Mouse (Mus musculus) thymus, adult 18-20 months (tissue): ENCODE measurements around the gene Rhbdl1.
"Not testable (repeated sequence)": the region's sequence is repeated elsewhere in the genome, so short reads cannot be mapped to it uniquely, and the experiment has no call there.

ENCODE experiments used
- DNase-seq, 2 experiments: peaks; one replicate each; pipeline ENCODE4 v3.0.0; 2022; ENCODE audit warnings: mixed read lengths in 2 of 2

Rhbdl1 gene

DNA sequence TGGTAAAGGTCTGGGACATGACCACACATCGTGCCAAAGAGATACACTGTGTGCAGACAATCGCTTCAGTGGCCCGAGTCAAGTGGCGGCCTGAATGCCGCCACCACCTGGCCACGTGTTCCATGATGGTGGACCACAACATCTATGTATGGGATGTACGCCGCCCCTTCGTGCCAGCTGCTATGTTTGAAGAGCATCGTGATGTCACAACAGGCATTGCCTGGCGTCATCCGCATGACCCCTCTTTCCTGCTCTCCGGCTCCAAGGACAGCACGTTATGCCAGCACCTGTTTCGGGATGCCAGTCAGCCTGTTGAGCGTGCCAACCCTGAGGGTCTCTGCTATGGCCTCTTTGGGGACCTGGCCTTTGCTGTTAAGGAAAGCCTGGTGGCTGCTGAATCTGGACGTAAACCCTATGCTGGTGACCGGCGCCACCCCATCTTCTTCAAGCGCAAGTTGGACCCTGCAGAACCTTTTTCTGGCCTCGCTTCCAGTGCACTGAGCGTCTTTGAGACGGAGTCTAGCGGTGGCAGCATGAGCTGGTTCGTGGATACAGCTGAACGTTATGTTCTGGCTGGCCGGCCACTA, 11.0 kb downstream of the Rhbdl1 start:
- DNase-seq = peak in 1 of 2 experiments; percentile 4

DNA sequence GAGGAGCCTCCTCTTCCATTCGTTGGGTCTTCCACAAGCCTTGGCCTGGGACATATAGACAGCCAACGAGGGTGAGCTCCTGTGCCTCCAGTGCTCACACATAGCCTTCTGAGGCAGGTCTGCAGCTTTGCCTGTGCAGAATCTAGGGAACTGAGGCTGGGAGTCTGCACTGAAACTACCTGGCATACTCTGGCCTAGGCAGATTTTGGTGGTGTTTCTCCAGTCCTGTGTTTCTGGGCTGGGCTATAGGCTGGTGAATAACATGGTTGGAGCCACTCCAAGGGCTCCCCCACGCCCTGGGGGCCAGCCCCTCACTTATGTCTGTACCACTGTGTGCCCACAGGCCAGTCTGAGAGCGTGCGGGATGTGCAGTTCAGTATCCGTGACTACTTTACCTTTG, 11.8 kb downstream of the Rhbdl1 start:
- DNase-seq = no peak

DNA sequence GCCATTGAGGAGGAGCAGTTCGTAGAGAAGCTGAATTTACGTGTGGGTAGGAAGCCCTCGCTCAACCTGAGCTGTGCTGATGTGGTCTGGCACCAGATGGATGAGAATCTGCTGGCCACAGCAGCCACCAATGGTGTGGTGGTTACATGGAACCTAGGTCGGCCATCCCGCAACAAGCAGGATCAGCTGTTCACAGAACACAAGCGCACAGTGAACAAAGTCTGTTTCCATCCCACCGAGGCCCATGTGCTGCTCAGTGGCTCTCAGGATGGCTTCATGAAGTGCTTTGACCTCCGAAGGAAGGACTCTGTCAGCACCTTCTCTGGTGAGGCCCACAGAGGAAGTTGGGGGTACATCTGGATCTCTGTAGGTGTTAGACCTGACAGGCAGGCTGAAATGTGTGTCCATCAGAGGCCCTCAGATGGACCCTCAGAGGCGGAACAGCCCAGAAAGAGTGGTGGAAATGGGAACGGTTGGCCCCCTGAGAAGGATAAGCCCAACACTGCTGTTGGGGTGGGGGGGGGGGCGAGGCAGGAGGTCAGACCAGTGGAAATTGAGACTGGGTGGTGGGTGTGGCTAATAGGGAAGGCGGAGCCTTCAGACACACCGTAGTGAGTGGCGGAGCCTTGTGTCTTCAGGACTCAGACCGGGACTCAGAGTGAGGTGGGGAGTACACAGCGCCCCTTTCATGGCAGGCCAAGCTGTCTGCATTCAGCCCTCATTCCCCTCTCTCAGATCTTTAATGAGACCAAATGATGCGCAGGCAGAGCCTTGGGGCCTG, 12.5 kb downstream of the Rhbdl1 start:
- DNase-seq = peak in 1 of 2 experiments; percentile 5

DNA sequence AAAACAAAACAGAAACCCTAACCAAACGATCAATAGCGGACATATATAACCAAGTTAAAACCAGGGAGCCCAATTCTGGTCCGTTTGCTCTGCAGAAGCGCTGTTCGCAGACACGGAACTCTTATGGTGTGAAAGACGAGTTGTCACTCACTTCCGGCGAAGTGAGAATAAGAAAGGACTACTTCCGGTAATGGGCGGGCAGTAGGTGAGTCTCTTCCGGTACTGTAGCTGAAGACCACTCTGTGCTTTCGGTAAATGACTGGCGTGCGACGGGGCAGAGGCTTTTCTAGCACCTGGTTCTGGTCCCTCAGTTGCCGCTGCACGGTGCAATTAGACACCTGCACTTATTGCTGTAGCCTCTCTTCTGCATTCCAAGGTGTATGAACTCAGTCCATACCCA, 13.6 kb downstream of the Rhbdl1 start, which contains the start of gene Wdr24:
Wdr24 (plus strand) TSS at position 176 of the 400 bp plus-strand sequence.
- peak in 1 of 2 experiments; percentile 69 for DNase-seq

DNA sequence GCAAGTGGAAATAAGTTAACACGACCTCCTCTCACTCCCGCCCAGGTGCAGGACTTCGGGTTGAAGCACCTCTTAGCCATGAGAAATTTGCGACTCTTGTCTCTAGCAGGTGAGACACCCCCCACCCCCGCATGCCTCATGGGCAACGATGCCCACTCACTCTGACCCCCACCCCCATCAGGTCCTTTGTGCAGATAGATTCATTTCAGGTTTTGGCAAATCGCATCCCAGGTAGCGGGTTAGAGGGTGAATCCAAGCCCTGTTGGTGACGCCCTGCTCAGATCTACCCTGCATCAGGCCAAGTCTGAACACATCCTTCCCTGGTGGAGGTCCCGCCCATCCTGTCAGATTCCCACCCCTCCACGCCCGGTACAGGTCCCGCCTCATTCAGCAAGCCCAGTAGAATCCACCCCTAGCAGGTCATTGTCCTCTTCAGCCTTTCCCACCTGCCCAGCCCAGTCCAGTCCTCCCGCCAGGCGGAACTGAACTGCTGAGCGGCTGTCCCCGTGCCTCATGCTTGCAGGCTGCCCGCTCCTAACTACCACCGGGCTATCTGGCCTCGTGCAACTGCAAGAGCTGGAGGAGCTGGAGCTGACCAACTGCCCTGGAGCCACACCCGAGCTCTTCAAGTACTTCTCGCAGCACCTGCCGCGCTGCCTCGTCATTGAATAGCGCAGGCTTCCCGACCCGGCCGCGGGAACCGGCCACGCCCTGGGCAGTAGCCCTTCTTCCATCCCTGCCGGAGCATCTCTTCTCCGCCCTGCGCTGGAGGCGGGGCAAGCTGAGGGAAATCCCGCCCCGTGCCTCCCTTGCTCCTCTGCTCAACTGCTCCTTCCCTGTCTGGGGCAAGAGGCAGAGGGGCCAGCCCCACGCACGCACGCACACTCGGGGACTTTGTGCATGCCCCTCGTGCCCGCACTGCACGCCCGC, 18.0 kb downstream of the Rhbdl1 start:
- no peak for DNase-seq

DNA sequence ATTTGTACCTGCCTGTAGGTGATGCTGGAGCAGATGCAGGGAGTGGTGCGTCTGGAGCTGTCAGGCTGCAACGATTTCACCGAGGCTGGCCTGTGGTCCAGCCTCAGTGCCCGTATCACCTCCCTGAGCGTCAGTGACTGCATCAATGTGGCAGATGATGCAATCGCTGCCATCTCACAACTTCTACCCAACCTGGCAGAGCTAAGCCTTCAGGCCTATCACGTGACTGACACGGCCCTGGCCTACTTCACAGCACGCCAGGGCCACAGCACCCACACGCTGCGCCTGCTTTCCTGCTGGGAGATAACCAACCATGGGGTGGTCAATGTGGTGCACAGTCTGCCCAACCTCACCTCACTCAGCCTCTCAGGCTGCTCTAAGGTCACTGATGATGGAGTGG, 19.4 kb downstream of the Rhbdl1 start:
- no peak for DNase-seq

DNA sequence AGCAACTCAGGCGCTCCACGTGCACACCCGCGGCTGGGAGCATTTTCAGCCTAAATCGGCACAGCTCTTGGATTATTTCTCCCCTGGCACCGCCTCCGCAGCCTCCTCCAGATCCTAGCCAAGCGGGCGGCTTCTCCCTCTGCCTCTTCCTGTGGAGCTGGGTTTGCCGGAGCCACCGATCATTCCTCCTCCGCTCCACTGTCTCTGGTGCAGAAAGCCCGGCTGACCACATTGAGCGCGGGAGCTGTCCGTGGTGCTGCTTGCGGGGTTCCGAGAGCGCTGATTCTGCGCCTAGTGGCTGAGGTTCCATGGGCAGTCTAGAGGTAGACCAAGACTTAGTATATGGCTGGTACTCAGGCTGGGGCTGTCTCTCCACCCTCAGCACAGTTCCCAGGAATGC, 23.6 kb downstream of the Rhbdl1 start:
- no peak for DNase-seq

DNA sequence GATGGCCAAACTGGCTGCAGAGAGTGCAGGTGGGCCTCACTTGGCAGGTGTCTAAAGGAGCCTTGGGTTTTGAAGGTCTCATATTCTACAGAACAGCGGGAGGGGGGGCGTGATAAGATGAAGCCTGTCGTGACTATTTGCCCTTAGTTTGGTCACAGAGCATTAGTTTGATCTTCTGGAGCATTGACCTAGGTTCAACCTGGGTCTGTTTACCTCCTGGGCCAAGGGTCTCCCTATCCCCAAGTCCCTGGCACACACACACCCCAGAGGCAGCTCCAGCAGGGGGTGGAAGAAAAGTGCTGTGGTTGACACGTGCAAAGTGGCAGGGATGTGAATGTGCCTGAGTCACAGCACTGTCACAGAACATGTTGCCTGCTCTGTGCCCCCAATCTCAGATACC, 26.2 kb downstream of the Rhbdl1 start:
- no peak for DNase-seq

DNA sequence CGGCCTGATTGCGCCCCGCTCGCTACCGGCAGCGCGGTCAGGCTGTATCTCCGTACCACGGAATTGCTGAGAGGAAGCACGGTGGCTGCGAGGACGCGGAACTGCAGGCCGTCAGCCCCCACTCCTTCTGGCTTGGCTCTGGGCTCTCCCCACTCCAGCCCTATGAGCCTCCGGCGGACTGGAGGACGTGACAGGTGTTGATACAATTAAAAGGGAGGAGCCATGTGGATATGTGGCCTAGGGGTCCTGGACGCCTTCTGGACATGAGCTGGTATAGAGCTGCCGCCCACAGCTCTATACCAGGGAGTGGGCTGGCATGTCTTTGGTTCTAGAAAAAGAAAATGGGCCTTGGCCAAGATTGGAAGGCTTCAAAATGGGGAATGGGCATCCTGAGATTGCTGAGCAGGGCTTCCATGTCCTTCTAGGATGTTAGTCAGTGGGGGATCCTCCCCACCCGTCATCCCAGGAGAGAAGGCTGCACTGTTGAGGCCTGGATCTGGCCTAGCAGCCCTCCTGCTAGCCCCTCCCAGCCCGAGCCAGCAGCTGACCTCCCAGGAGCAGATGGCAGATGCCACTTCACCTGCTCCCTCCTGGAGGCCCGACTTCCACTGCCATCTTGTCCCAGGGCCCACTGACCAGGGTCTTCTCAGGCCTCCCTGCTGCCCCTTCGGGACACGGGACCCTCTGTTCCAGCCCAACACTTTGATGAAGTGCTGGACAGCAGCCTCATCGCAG, 27.3 kb downstream of the Rhbdl1 start:
- DNase-seq = no peak

DNA sequence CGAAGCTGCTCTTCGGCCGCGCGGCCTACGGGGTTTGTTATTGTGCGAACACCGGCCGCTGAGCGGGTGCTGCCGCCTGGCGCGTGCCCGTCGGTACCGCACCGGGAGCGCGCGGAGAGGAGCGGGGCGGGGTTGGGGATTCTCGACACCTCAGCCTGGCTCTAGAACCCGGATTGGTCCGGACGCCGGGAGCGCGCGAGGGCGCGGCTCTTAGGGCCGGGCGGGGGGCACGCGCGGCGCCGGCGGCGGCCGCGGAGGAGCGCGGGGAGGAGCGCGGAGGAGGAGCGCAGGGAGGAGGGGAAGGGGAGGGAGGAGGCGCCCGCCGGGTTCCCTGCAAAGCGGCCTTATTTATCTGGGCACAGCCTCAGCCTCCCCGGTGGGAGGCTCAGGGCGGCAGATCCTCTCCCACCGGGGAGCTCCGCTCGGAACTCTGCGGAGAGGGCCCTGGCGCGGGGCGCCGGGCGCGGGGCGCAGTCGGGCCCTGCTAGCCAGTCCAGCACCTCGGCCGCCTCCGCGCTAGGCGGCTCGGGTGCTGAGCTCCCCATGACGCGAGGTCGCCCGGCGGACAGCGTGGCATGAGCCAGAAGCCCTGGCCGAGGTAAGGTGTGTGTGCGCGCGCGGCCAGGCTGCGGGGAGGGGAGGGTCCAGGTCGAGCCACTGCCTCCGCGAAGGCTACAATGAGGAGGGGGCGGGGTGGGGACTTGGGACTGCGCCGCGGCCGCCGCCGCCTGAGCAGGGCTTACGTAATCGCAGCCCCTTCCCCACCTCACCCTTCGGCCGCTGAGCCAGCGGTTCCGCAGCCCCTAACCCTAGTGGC, 28.1 kb downstream of the Rhbdl1 start, which contains the start of gene Fbxl16:
Fbxl16 (plus strand) TSS at position 297 of the 817 bp plus-strand sequence.
- no peak for DNase-seq

DNA sequence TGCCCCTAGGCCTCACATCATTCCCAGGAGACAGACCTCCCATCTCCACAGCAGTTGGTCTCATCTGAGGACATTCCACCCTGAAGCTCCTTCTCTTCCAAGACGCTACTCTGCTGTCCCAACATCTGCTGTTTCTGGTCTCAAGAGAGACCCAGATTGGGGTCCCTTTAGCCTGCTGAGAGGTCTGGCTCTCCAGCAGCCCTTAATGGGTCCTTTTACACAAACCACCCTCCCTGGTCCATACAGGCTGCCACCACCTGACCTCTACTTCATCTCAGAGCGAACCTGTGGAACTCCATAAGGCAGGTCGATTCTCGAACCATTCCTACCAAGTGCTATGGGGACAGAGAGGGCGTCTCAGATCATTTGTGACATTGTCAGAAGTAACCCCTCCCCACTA, 29.1 kb downstream of the Rhbdl1 start:
- no peak for DNase-seq

DNA sequence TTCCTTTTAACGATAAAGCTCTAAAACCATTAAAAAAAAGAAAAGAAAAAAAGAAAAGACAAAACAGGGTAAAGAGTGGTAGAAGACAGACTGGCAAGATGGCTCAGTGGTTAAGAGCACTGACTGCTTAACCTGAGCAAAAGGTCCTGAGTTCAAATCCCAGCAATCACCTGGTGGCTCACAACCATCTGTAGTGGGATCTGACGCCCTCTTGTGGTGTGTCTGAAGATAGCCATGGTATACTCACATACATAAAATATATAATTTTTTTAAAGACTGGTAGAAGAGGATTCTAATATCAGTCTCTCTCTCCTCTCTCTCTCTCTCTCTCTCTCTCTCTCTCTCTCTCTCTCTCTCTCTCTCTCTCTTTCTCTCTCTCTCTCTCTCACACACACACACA, 29.6 kb downstream of the Rhbdl1 start:
- not testable (repeated sequence) for DNase-seq

DNA sequence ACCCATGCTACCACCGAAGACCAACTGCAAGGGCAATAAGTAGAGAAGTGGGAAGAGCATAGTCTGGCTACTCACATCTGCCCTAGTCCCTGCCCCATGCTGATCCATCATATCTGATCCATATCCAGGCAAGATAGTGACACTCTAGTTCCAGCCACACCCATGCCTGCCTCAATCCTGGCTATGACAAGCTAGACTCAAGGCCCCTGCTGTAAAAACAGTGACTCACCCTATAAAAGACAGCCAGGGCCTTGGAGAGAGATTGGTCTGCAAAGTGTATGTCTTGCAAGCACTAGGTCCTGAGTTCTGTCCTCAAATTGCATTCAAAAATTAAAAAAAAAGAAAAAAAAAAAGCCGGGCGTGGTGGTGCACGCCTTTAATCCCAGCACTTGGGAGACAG, 30.6 kb downstream of the Rhbdl1 start:
- DNase-seq = no peak

DNA sequence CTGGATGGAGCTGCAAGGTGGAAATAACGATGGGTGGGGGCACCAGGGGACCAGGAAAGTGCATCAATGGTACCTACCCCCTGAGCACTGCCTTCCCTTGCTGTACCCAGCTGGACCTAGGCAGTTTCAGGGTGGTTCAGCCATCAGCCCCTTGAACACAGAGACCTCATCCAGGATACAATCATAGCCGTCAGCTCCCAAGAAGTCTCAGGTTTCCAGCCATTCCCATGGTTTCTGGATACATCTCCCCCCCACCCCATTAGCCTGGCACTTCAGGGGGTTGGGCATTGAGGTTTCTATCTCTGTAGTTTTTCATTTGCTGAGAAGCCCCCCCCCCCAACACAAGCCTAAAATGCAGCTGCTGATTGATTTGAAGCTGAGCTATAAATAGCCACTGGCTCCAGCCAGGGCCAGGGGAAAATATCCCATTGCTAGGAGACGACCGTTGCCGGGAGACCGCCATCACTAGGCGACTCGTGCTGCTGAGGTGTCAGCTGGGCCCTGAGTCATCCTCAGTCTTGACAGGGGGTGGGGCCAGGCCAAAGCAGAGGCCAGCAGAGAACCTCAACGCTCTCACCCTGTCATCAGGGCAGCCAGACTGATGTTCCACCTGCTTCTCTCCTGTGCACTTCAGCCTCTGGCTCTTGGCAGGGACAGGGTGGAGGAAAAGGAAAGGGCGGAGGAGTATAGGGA, 34.1 kb downstream of the Rhbdl1 start:
- DNase-seq = no peak

DNA sequence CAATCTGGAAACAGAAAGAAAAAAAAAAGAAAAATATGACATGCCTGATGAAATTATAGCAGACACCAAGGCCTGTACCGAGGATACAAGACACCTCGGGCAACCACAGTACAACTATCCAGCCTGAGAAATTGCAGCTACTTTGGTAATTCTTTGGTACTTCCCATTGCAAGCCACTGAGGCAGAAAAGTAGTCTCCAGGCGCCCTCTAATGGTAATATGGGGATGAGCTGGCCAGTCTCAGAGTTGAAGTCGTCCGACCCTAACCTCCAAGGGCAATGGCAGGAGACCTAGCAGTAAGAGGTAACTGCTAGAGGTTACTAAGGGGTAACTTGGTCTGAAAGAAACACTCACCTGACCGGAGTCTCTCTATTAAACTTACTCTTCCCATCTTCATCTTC, 36.1 kb downstream of the Rhbdl1 start:
- DNase-seq = peak in 1 of 2 experiments; percentile 56

DNA sequence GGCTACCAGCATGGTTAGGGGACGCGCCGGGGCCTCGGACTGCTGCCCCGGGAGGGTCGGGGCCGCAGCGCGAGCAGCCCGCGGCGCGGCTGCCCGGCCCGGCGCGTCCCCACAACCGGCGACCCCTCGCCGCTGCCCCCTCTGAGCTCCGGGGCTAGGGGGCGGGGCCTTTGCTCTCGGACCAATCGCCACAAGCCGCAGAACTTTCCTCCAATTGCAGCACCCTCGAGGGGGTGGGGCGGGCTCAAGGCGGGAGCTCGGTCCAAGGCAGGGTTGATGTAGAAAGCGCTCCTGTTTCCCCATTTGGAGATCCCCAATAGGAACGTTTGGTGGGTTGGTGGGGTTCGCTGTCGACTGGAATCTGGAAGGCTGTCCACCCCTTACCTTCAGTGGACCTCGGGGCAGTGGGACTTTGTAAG, 40.1 kb downstream of the Rhbdl1 start, which contains the start of gene Metrn:
Metrn (minus strand) TSS at position 186 of the 419 bp plus-strand sequence.
- peak; percentile 84 to 87 for DNase-seq

DNA sequence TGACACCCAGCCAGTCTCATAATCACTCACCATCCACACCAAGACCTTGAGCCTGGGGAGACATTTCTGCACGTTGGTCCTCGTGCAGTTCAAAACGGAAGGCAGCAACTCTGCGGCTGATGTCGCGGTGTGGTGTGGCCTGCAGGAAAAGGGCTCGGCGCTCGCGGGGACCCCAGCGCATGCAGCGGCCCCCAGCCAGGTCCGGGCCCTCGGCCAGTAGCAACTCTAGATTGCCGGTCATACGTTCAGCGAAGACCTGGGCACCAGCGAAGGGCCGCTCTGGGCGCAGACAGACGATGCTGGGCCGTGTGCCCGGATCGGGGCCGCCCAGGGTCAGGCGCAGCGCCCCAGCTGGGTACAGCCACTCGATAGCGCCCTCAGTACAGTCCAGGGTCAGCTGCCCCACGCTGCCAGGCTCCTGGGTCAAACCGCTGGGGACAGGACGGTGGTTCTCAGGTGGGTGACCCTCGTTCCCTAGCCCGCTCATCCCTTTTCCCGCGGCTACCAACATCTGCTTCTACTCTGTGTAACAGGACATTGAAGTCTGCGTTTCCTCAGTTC, 40.8 kb downstream of the Rhbdl1 start:
- DNase-seq = no peak

DNA sequence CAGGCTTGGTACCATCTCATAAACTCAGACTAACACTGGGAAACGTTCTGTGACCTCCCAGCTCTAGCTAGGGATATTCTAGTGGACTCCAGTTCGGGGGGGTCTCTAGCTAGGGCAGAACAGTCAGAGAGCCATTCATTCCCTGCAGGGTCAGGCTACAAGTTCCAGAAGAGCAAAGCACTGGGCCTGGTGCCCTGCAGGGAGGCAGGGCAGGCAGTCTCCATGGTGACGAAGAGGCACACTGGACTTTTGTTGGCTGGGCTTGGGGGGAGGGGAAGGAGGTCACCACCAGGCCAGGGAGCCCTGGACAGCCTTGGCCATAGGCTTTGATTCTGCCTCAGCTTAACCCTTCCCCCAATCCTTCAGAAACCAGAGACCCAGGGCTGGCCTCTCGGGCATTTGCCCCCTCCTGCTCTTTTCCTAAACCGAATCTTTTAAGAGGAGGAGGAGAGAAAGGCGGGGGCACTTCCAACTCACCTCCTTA, 41.4 kb downstream of the Rhbdl1 start, which contains the start of gene AC134908.4:
AC134908.4 (minus strand) TSS at position 51 of the 484 bp plus-strand sequence.
- DNase-seq = no peak

DNA sequence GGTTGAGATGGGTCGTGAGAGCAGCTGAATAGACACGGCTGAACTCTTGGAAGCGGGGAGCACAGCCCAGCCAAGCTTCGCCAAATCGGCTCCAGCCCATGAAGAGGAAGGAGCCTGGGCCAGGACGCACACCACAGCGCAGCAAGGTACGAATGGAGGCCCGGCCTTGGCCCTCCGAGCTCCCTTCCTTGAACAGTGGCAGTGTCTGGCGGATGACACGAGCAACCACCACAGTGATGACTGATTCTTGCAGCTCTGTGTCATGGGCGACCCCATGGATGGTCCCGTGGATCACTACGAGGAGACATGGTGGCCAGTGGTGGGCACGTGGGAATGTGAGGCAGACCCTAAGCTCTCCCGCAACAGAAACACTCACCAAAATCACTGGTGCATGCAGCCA, 42.1 kb downstream of the Rhbdl1 start:
- DNase-seq = no peak

DNA sequence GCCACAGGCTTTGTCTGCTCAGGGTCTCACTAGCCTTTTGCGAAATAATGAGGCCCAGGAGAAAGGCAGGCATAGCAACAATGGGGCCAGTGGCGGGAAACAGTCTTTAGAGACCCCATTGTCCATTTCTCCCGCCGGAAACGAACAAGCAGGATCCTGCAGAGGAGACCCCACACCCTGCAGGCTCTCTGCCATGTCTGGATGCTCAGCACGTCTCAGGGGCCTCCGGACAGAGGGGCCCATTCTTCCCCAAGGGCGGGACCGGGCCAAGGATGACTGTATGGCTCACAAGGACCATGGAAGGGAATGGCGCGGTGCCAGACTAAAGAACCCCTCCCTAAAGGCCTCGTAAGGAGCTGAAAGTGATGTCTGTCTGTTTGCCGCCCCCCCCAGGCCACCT, 42.9 kb downstream of the Rhbdl1 start:
- DNase-seq = no peak
